ENCODE assay signal across 9 mouse cellular contexts in genomic region chr7:83089330-83089982, GRCm38 (mm10).
DNase-seq lines count a peak whose midpoint lies in the region; ATAC-seq and TF ChIP-seq lines count a peak whose summit lies in the region.
"Had no signal": no experiment of that assay in that cellular context is flagged by ENCODE, and none has a peak within 500 bp of the region (broad histone marks: within the 10 kb centered on the region; RNA-seq: fewer than 3 reads in every experiment).

No protein-coding gene starts in this region.

- ATAC-seq in kidney, embryonic 16.5 days (ENCODE audit: low FRiP score, low TSS enrichment), result peak; percentile 78
- ATAC-seq in forebrain, embryonic 12.5 days (ENCODE audit: low FRiP score), result no peak
- no peak for ATAC-seq in lung, postnatal 0 days
- no peak for ATAC-seq in CD4-positive, CD25-positive, alpha-beta regulatory T cell, adult 4 months

- TF ChIP-seq CTCF in lung, postnatal 0 days (IDR thresholded peaks at IDR 0.05), result no peak

- peak overlapping the region; percentile 27 for H3K27ac ChIP-seq in kidney, embryonic 16.5 days (ENCODE audit: low read length)
- 0 out of 2 replicates have a peak overlapping the region, but pooled peaks have one; percentile 14 for H3K27ac ChIP-seq in forebrain, embryonic 12.5 days
- H3K27ac ChIP-seq in lung, postnatal 0 days (ENCODE audit: low read length), result no peak overlapping the region
- H3K27ac ChIP-seq: lung, embryonic 15.5 days had no signal

- peaks cover 17% of the 10 kb centered on the region; the same call in 1 of the 2 replicates for H3K4me1 ChIP-seq in kidney, embryonic 16.5 days (ENCODE audit: insufficient read depth, low read length)
- peaks cover 36% of the 10 kb centered on the region for H3K4me1 ChIP-seq in forebrain, embryonic 12.5 days
- no peaks in the 10 kb centered on the region for H3K4me1 ChIP-seq in lung, postnatal 0 days (ENCODE audit: insufficient read depth, low read depth, low read length)

- peak overlapping the region; percentile 28 for H3K4me2 ChIP-seq in kidney, embryonic 16.5 days (replicated peaks; ENCODE audit: low read depth, low read length)
- H3K4me2 ChIP-seq in forebrain, embryonic 12.5 days, result no peak overlapping the region
- H3K4me2 ChIP-seq in lung, postnatal 0 days (replicated peaks; ENCODE audit: low read depth, low read length), result no peak overlapping the region
- H3K4me2 ChIP-seq: lung, embryonic 15.5 days had no signal

- no peaks in the 10 kb centered on the region for H3K36me3 ChIP-seq in kidney, embryonic 16.5 days (ENCODE audit: insufficient read depth, low read length)
- H3K36me3 ChIP-seq in forebrain, embryonic 12.5 days (replicated peaks), result no peaks in the 10 kb centered on the region
- H3K36me3 ChIP-seq in lung, postnatal 0 days (ENCODE audit: insufficient read depth, low read length), result no peaks in the 10 kb centered on the region
- H3K36me3 ChIP-seq: lung, embryonic 15.5 days had no signal

- WGBS in kidney, embryonic 16.5 days, result 12% methylated on average over 8 of the region's 8 CpGs
- 28% methylated on average over 8 of the region's 8 CpGs for WGBS in forebrain, embryonic 12.5 days
- WGBS in lung, postnatal 0 days, result 32% methylated on average over 8 of the region's 8 CpGs

- no peak for TF ChIP-seq EP300 in lung, postnatal 0 days (IDR thresholded peaks at IDR 0.05)

- 0 out of 2 replicates have a peak overlapping the region, but pooled peaks have one; percentile 14 for H3K9ac ChIP-seq in kidney, embryonic 16.5 days (replicated peaks; ENCODE audit: low read length)
- H3K9ac ChIP-seq in forebrain, embryonic 12.5 days, result no peak overlapping the region
- no peak overlapping the region for H3K9ac ChIP-seq in lung, postnatal 0 days (replicated peaks; ENCODE audit: low read depth)
- H3K9ac ChIP-seq: lung, embryonic 15.5 days had no signal

- H3K9me3 ChIP-seq in kidney, embryonic 16.5 days (ENCODE audit: low read length), result no peaks in the 10 kb centered on the region
- no peaks in the 10 kb centered on the region for H3K9me3 ChIP-seq in forebrain, embryonic 12.5 days
- no peaks in the 10 kb centered on the region for H3K9me3 ChIP-seq in lung, postnatal 0 days (ENCODE audit: low read length)
- H3K9me3 ChIP-seq: lung, embryonic 15.5 days had no signal

- H3K27me3 ChIP-seq in kidney, embryonic 16.5 days (ENCODE audit: insufficient read depth, low read length), result no peaks in the 10 kb centered on the region
- H3K27me3 ChIP-seq in forebrain, embryonic 12.5 days, result no peaks in the 10 kb centered on the region
- H3K27me3 ChIP-seq in lung, postnatal 0 days (replicated peaks; ENCODE audit: insufficient read depth, low read length), result no peaks in the 10 kb centered on the region
- H3K27me3 ChIP-seq: lung, embryonic 15.5 days had no signal

- H3K4me3 ChIP-seq in kidney, embryonic 16.5 days (ENCODE audit: low read length), result peak overlapping the region; percentile 1; the same call in 1 of the 2 replicates
- no peak overlapping the region for H3K4me3 ChIP-seq in forebrain, embryonic 12.5 days (replicated peaks)
- H3K4me3 ChIP-seq in lung, postnatal 0 days (ENCODE audit: low read depth, low read length), result no peak overlapping the region
- H3K4me3 ChIP-seq: lung, embryonic 15.5 days had no signal

- DNase-seq in adrenal gland, adult 2 months, result peak; percentile 7
- DNase-seq in adrenal gland, adult (ENCODE audit: inconsistent age in 2 of 2, low spot score in 1 of 2), result no peak
- no peak for DNase-seq in kidney, adult 9 months
- DNase-seq in lung, postnatal 0 days (ENCODE audit: low spot score), result peak; percentile 43
- no peak for DNase-seq in urinary bladder, adult 18-20 months (ENCODE audit: low spot score in 2 of 2)

Comparison
In these comparisons a context has a peak if more than half of its experiments do, and no peak if none do; other contexts are left out.
1. DNase-seq: peak in adrenal gland, adult 2 months (single experiment) and lung, postnatal 0 days (single experiment); none in adrenal gland, adult (0 of 2), kidney, adult 9 months (single experiment) and urinary bladder, adult 18-20 months (0 of 2).